In genomic region chr3:153188224-153188623, GRCm38 (mm10) we compare ENCODE assay signal across 19 mouse cellular contexts.
DNase-seq lines count a peak whose midpoint lies in the region; ATAC-seq and TF ChIP-seq lines count a peak whose summit lies in the region.
"Had no signal": no experiment of that assay in that cellular context is flagged by ENCODE, and none has a peak within 500 bp of the region (broad histone marks: within the 10 kb centered on the region; RNA-seq: fewer than 3 reads in every experiment).

No protein-coding gene starts in this region.

- no peaks in the 10 kb centered on the region for H3K27me3 ChIP-seq in forebrain, postnatal 0 days (ENCODE audit: insufficient read depth, low read length)
- no peaks in the 10 kb centered on the region for H3K27me3 ChIP-seq in forebrain, embryonic 11.5 days (ENCODE audit: control insufficient read depth, insufficient read depth, low read length)
- no peaks in the 10 kb centered on the region for H3K27me3 ChIP-seq in midbrain, embryonic 15.5 days (replicated peaks)
- H3K27me3 ChIP-seq: hindbrain, embryonic 12.5 days; hindbrain, embryonic 15.5 days had no signal

- H3K9me3 ChIP-seq in forebrain, postnatal 0 days (ENCODE audit: low read length): no peaks in the 10 kb centered on the region
- no peaks in the 10 kb centered on the region for H3K9me3 ChIP-seq in forebrain, embryonic 11.5 days (ENCODE audit: control insufficient read depth, low read length)
- H3K9me3 ChIP-seq in midbrain, embryonic 15.5 days: no peaks in the 10 kb centered on the region
- H3K9me3 ChIP-seq: forebrain, embryonic 10.5 days; heart, embryonic 10.5 days; hindbrain, embryonic 12.5 days; hindbrain, embryonic 15.5 days had no signal

- ATAC-seq in forebrain, postnatal 0 days: no peak
- no peak for ATAC-seq in forebrain, embryonic 11.5 days (replicated peaks; ENCODE audit: low FRiP score)
- ATAC-seq in midbrain, embryonic 15.5 days (replicated peaks): no peak
- ATAC-seq: CD4-positive, CD25-positive, alpha-beta regulatory T cell, adult 4 months; forebrain, embryonic 14.5 days; intestine, postnatal 0 days had no signal

- no peaks in the 10 kb centered on the region for H3K4me1 ChIP-seq in forebrain, postnatal 0 days (ENCODE audit: insufficient read depth)
- H3K4me1 ChIP-seq in forebrain, embryonic 11.5 days (replicated peaks; ENCODE audit: control insufficient read depth, insufficient read depth, low read length): no peaks in the 10 kb centered on the region
- H3K4me1 ChIP-seq in midbrain, embryonic 15.5 days: no peaks in the 10 kb centered on the region
- H3K4me1 ChIP-seq: heart, embryonic 10.5 days; hindbrain, embryonic 12.5 days had no signal

- no peak overlapping the region for H3K4me3 ChIP-seq in forebrain, postnatal 0 days (ENCODE audit: low read depth, low read length)
- H3K4me3 ChIP-seq in forebrain, embryonic 11.5 days (ENCODE audit: low read depth, low read length): no peak overlapping the region
- H3K4me3 ChIP-seq in midbrain, embryonic 15.5 days: no peak overlapping the region
- H3K4me3 ChIP-seq: forebrain, embryonic 10.5 days; heart, adult 2 months; heart, embryonic 10.5 days; hindbrain, embryonic 12.5 days; hindbrain, embryonic 15.5 days had no signal

- WGBS in forebrain, postnatal 0 days: 67% methylated on average over 2 of the region's 2 CpGs
- WGBS in forebrain, embryonic 11.5 days: 89% methylated on average over 2 of the region's 2 CpGs
- WGBS in midbrain, embryonic 15.5 days: 85% methylated on average over 2 of the region's 2 CpGs

- no peak for TF ChIP-seq CTCF in forebrain, postnatal 0 days (IDR thresholded peaks at IDR 0.05; ENCODE audit: low read depth)

- peak; percentile 47 to 56 for DNase-seq in cerebellum, postnatal 14 days
- DNase-seq in cerebellum, adult 9-10 months: no peak
- DNase-seq in forebrain, postnatal 0 days: peak; percentile 29
- DNase-seq in forebrain, embryonic 11.5 days (ENCODE audit: low spot score): no peak
- DNase-seq in brain, adult 2 months (ENCODE audit: low read depth, low spot score): peak; percentile 28
- DNase-seq: adrenal gland, adult 2 months; adrenal gland, postnatal 14 days; cerebellum, adult 9-11 months; gastrocnemius, postnatal 25 days; heart, adult 2 months; kidney, adult 2 months had no signal

- no peak overlapping the region for H3K4me2 ChIP-seq in forebrain, postnatal 0 days (ENCODE audit: low read depth)
- H3K4me2 ChIP-seq in forebrain, embryonic 11.5 days (ENCODE audit: low read depth, low read length, severe bottlenecking): no peak overlapping the region
- H3K4me2 ChIP-seq in midbrain, embryonic 15.5 days: no peak overlapping the region
- H3K4me2 ChIP-seq: hindbrain, embryonic 12.5 days; hindbrain, embryonic 15.5 days had no signal

- H3K36me3 ChIP-seq in forebrain, postnatal 0 days (ENCODE audit: insufficient read depth): no peaks in the 10 kb centered on the region
- H3K36me3 ChIP-seq in forebrain, embryonic 11.5 days (ENCODE audit: control insufficient read depth, insufficient read depth, low read length): no peaks in the 10 kb centered on the region
- H3K36me3 ChIP-seq in midbrain, embryonic 15.5 days (replicated peaks): no peaks in the 10 kb centered on the region
- H3K36me3 ChIP-seq: forebrain, embryonic 10.5 days; heart, embryonic 10.5 days; hindbrain, embryonic 12.5 days; hindbrain, embryonic 15.5 days had no signal

- H3K9ac ChIP-seq in forebrain, postnatal 0 days: no peak overlapping the region
- H3K9ac ChIP-seq in forebrain, embryonic 11.5 days (ENCODE audit: low read length): no peak overlapping the region
- H3K9ac ChIP-seq in midbrain, embryonic 15.5 days: no peak overlapping the region
- H3K9ac ChIP-seq: hindbrain, embryonic 12.5 days; hindbrain, embryonic 15.5 days had no signal

- H3K27ac ChIP-seq in forebrain, postnatal 0 days (ENCODE audit: low read depth, low read length): no peak overlapping the region
- no peak overlapping the region for H3K27ac ChIP-seq in forebrain, embryonic 11.5 days (ENCODE audit: low read depth, low read length)
- H3K27ac ChIP-seq in midbrain, embryonic 15.5 days: no peak overlapping the region
- H3K27ac ChIP-seq: forebrain, embryonic 10.5 days; heart, adult 2 months; heart, embryonic 10.5 days; hindbrain, embryonic 12.5 days; hindbrain, embryonic 15.5 days had no signal

Comparison
In these comparisons a context has a peak if more than half of its experiments do, and no peak if none do; other contexts are left out.
1. DNase-seq: peak in cerebellum, postnatal 14 days (2 of 2), forebrain, postnatal 0 days (single experiment) and brain, adult 2 months (single experiment); none in cerebellum, adult 9-10 months (single experiment) and forebrain, embryonic 11.5 days (single experiment).